Mouse (Mus musculus) kidney, adult 18-20 months (tissue): Measurements from ENCODE around the gene Guk1.
A peak's percentile ranks its signal among the peaks of the same experiment; 100 is the strongest.

ENCODE experiments used
- DNase-seq: peaks from one replicate; pipeline ENCODE4 v3.0.0; 2021

Gene Guk1

DNA sequence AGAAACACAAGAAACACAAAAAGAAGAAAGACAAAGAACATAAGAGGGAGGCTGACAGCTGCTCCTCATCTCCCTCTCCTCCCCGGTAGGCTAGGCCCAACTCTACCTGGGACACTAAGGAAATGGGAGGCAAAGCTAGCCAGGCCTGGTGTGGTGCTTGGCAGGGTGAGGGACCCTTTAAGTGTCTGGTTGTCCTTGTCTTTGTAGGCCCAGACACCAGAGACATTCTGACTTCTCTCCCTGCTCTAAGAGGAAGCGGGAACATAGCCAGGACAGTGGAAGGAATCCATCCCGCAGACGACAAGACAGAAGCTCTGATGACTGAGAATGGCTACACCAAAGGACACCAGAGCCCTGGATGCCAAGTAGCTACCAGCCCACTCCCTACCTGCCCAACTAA is 18.0 kb upstream of the Guk1 start:
- DNase-seq = no peak

GRCm38 (mm10) chr11:59209580-59209979 is 17.6 kb upstream of the Guk1 start:
- no peak for DNase-seq

- peak; percentile 77 for DNase-seq
Observed at GRCm38 (mm10) chr11:59209003-59209441, 17.0 kb upstream of the Guk1 start.

GRCm38 (mm10) chr11:59208153-59208831 is 16.3 kb upstream of the Guk1 start, which contains the start of gene 2310033P09Rik:
TSS of gene 2310033P09Rik (plus strand) at chr11:59208321.
- DNase-seq = peak; percentile 93

- peak; percentile 95 for DNase-seq
Observed at GRCm38 (mm10) chr11:59202081-59202995, 10.3 kb upstream of the Guk1 start, which contains the start of gene Mrpl55. TSS of gene Mrpl55 (plus strand) at chr11:59202486.

DNA sequence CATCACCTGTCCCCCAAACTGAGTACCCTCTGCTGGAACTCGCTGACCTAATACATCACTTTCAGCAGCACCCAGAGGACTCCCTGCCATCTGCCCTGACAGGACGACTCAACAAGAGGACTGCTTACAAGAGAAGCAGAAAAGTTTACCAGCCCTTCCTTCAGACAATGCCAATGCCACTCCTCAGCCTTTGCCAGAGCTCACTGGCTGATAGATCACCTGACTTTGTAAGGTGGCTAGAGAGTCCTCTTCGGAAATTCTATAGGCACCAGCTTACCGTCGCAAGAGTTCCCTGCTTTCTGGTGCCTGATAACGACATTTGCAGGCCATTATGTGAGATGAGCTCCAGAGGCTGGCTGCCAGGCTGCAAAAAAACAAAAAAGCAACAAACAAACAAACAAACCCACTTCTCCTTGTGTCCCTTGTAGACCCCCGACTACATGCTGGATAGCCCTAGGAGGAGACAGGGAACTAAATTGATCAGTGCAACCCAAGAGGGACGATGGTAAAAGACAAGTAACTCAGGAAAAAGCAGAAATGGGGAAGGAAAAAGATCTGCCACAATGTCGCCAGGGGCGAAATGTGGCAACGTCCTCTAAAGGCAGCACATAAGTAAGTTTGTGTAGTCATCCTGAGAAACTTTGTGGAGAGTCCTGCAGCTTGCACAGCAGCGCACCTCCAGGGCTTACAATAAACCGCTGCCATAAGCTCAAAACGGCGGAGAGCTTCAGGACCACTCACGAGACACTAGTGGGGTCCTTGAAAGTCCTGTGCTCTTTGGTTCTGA is 9.4 kb upstream of the Guk1 start:
- no peak for DNase-seq

DNA sequence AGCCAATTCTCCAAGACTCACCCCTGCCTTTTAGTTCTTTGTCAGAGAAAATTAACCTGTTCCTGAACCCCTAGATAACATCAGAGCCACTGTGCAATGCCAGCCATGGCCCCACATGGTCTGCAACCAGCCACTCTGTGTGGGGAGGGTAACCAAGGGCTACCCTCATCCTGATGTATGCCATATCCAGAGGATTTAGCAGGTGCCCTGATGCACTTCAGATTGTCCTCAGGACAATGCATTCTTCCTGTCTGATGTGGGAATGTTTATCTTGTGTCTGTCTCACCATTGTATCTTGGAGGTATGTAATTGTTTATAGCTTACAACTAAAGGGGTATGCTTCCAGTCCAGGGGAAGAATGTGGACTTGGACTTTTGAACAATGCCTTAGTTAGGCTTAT is 4.2 kb upstream of the Guk1 start:
- no peak for DNase-seq

- peak; percentile 91 for DNase-seq
Observed at GRCm38 (mm10) chr11:59191231-59192058, 567 bp downstream of the Guk1 start.

DNA sequence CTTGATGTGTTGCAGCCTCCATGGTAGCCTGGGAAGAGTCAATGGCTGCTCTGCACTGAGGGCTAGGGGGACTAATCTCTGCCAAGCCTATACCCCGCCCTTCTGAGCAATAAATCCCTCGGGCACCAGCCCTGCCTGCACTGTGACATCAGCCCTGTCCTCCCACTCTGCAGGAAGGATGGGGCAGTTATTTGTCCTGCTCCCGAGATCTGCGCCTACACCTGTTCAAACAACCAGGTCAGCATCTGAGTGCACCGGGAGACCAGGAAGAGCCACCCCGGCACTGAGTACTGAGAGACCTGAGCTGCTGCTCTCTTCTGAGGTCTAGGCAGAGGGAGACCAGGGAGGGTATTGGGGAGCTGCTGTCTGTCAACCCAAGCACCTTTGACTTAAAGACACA is 4.3 kb downstream of the Guk1 start:
- DNase-seq = no peak

GRCm38 (mm10) chr11:59185490-59185889 is 6.5 kb downstream of the Guk1 start:
- DNase-seq = no peak

DNA sequence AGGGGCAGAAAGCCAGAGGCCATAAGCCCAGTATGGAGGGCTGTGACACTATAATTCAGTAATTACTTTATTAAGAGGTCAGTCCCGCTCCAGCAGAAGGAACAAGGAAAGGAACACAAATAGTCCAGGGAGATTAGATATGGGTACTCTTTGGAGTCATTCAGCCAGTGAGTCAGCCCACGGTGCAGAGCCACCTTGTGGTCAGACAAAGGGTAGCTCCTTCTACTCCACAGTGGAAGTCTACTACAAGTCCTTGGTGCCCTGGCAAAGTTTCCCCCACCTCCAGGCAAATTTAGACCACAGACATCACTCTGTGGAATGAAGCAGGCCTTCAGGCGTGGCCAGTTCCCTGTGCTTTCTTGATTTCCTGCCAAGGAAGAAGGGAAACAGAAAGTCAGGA is 8.2 kb downstream of the Guk1 start:
- DNase-seq = peak; percentile 60

DNA sequence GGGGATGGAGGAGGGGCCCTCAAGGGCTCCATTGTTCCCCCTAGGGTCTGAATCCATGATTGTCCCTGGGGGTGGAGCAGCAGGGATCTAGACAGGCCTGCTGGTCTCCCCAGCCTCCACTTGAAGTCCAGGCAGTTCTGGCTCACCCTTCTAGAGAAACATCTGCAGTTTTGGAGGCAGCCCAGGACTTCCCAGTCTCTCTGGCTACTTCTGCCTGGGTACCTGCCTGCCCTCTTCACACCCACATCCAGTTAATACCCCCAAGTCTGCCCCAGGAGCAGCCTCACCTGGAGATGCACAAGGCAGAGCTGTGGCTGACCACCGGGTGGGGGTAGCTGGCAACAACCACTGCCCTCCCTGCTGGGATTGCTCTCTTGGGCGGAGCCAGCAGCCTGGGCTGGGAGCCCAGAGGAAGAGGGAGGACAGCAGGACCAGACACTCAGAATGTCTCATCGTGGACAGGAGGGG is 9.1 kb downstream of the Guk1 start, which contains the start of gene Gjc2:
TSS of gene Gjc2 (minus strand) at position 350 of the 468 bp plus-strand sequence.
- DNase-seq = peak; percentile 40

- DNase-seq = no peak
Observed at GRCm38 (mm10) chr11:59176921-59177320, 15.1 kb downstream of the Guk1 start.

GRCm38 (mm10) chr11:59176475-59176874 is 15.5 kb downstream of the Guk1 start:
- DNase-seq = no peak

- peak; percentile 21 for DNase-seq
Observed at GRCm38 (mm10) chr11:59174189-59174838, 17.7 kb downstream of the Guk1 start.

DNA sequence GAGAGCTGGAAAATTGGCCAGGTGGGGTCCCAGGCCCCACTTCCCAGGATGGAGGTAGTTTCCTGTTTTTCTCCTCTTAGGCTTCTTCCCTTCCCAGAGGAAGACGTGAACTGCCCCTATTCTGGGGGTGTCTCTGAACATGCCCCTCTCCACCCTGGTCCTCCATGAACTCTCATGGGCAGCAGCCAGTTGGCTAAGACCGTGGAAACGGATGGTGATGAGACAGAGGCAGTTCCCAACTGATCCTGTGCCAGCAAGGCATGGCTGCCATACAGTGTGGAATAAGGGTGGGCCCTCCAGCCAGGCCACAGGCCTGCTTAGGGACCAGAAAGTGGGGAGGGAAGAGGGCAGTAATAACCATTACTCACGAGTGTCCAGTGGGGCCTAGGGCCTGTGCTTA is 21.5 kb downstream of the Guk1 start:
- DNase-seq = no peak

DNA sequence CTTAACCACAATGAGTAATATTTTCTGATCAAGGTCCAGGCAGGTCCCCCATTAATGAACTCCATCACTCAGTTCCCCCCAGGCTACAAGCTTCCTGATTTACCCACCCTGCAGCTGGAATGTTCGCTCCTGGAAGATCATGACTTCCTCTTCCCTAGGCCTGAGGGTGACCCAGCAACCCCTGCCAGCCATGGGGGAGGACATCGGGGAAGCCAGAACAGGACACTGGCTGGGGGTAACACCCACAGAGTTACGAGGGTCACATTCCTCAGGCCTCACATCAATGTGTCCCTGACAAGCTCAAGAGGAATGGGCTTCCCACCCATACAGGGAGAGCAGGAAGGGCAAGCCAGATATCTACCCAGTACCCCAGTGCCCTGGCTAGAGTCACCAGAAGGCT is 22.2 kb downstream of the Guk1 start:
- DNase-seq = no peak

GRCm38 (mm10) chr11:59165616-59166241 is 26.3 kb downstream of the Guk1 start:
- no peak for DNase-seq

- no peak for DNase-seq
Observed at GRCm38 (mm10) chr11:59164384-59164783, 27.6 kb downstream of the Guk1 start.
